Mouse (Mus musculus): ENCODE measurements at regions not wholly inside any gene's neighbourhood (a gene's known extent, or its start where the extent isn't known, plus 50 kb on each side); places are given as distances from the start of the nearest gene placed in this dataset.

GRCm38 (mm10) chr13:53634637-53635203, 161.8 kb upstream of the Msx2 start:
- ATAC-seq (ENCODE audit: insufficient read depth) = no peak
- no peak for DNase-seq
- no peak overlapping the region for H3K4me2 ChIP-seq
- H3K9ac ChIP-seq = no peak overlapping the region
- H3K4me3 ChIP-seq (ENCODE audit: low read depth, low read length) = no peak overlapping the region
- no peak overlapping the region for H3K27ac ChIP-seq (ENCODE audit: low read depth)
- H3K36me3 ChIP-seq (ENCODE audit: insufficient read depth) = no peaks in the 10 kb centered on the region
- H3K27me3 ChIP-seq (ENCODE audit: insufficient read depth, low read length) = no peaks in the 10 kb centered on the region
- no peaks in the 10 kb centered on the region for H3K9me3 ChIP-seq (ENCODE audit: low read depth, low read length)
- TF ChIP-seq CTCF (IDR thresholded peaks at IDR 0.05; ENCODE audit: low read depth) = no peak
- no peaks in the 10 kb centered on the region for H3K4me1 ChIP-seq (ENCODE audit: insufficient read depth)
- WGBS = 51% methylated on average over 9 of the region's 9 CpGs

DNA sequence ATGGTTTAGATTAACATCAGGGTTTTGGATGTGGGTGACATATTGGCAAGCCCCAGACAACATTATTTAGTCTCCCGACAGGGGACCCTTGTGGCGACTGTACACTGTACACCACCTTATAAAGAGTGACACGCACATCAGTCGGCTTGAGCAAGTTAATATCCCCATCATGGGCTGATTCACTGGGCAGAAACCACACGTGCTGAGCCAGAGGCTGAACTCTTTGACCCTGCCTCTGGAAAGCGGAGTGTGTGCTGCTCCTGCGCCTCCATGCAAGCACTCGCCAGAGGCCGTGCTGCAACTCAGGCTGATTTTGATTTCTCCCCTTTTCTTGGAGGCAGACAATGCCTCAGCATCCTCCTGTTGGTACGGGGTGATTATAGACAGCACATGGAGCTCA, 125.2 kb upstream of the Msx2 start:
- H3K9me3 ChIP-seq (ENCODE audit: low read depth, low read length) = no peaks in the 10 kb centered on the region
- no peak overlapping the region for H3K4me3 ChIP-seq (ENCODE audit: low read depth, low read length)
- H3K4me1 ChIP-seq (ENCODE audit: insufficient read depth) = no peaks in the 10 kb centered on the region
- no peaks in the 10 kb centered on the region for H3K27me3 ChIP-seq (ENCODE audit: insufficient read depth, low read length)
- no peaks in the 10 kb centered on the region for H3K36me3 ChIP-seq (ENCODE audit: insufficient read depth)
- no peak for TF ChIP-seq CTCF (IDR thresholded peaks at IDR 0.05; ENCODE audit: low read depth)
- H3K27ac ChIP-seq (ENCODE audit: low read depth) = no peak overlapping the region
- no peak for ATAC-seq (ENCODE audit: insufficient read depth)
- H3K9ac ChIP-seq = no peak overlapping the region
- H3K4me2 ChIP-seq = no peak overlapping the region
- no peak for DNase-seq
- 63% methylated on average over 10 of the region's 10 CpGs for WGBS

DNA sequence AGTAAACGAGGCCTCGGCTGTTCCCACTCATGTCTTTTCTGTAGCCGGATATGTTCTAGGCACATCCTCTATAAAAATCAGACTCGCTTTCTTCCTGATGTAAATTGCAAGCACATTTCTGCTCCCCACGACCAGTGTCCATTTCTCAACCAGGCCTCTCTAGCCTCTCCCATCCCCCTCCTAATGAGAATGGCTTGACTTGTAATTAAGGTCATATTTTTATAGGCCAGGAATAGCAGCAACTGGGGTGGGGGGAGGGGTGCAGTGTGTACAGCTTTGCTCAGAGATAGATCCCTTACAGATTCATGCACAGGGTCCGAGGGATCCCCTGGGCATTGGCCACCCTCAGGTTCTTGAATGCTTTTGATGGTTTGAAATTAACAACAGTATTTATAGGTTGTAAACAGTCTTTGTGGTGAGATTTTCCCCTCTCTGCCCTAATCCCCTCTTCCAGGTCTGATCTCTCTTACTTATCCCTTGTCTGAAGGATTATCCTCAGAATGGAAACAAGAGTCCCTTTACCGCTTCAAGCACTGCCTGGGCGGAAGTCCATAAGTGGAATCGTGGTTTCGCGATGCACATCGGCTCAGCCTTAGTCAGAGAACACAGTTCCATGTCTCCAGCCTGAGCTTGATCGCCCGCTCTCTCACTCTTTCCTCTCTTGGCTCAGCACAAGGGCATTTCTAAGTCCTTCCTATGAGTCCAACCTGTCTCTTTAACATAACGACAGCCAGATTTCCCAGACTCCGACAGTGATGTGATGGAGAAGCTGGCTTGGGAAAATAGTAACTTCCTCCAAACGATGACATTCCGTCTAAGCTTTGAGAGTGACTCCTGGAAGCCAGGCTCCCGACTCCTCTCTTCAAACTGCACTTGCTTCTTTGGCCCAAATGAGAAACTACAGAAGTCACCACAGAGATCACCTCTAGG, 124.3 kb upstream of the Msx2 start:
- H3K4me1 ChIP-seq (ENCODE audit: insufficient read depth) = no peaks in the 10 kb centered on the region
- no peak overlapping the region for H3K9ac ChIP-seq
- no peaks in the 10 kb centered on the region for H3K27me3 ChIP-seq (ENCODE audit: insufficient read depth, low read length)
- no peak for DNase-seq
- H3K36me3 ChIP-seq (ENCODE audit: insufficient read depth) = no peaks in the 10 kb centered on the region
- TF ChIP-seq CTCF (IDR thresholded peaks at IDR 0.05; ENCODE audit: low read depth) = no peak
- H3K9me3 ChIP-seq (ENCODE audit: low read depth, low read length) = no peaks in the 10 kb centered on the region
- 70% methylated on average over 19 of the region's 19 CpGs for WGBS
- ATAC-seq (ENCODE audit: insufficient read depth) = no peak
- H3K4me2 ChIP-seq = no peak overlapping the region
- H3K4me3 ChIP-seq (ENCODE audit: low read depth, low read length) = no peak overlapping the region
- H3K27ac ChIP-seq (ENCODE audit: low read depth) = no peak overlapping the region

- ATAC-seq (ENCODE audit: insufficient read depth) (no peak), DNase-seq (peak; percentile 52)
- no peaks in the 10 kb centered on the region for H3K36me3 ChIP-seq (ENCODE audit: insufficient read depth)
- peak; percentile 44 for TF ChIP-seq CTCF (IDR thresholded peaks at IDR 0.05; ENCODE audit: low read depth)
- H3K9me3 ChIP-seq (ENCODE audit: low read depth, low read length) = no peaks in the 10 kb centered on the region
- no peak overlapping the region for H3K4me3 ChIP-seq (ENCODE audit: low read depth, low read length)
- no peaks in the 10 kb centered on the region for H3K4me1 ChIP-seq (ENCODE audit: insufficient read depth)
- H3K27ac ChIP-seq (ENCODE audit: low read depth) = no peak overlapping the region
- no peak overlapping the region for H3K9ac ChIP-seq
- H3K4me2 ChIP-seq = no peak overlapping the region
- WGBS = 11% methylated on average over 5 of the region's 5 CpGs
- H3K27me3 ChIP-seq (ENCODE audit: insufficient read depth, low read length) = no peaks in the 10 kb centered on the region
These were observed 119.9 kb upstream of the Msx2 start for GRCm38 (mm10) chr13:53592755-53593154.

DNA sequence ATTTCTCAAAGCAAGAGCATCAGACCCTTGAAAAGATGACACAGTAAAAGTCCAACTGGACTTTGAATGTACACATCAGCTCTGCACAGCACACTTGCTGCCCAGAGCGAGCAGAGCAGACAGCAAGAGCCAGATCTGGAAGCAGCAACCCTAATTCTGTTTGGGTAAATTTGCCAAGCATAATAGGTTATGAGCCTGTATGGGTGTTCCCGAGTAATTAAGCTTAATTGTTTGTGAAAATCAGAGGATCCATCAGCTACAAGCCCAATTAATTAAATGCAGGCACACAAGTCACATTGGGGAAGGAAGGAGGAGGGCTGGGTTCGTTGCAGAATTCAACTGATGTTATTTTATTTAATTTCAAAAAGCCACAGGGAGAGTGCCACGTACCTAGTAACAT, 113.9 kb upstream of the Msx2 start:
- Histone ChIP-seq H3K4me2 (no peak overlapping the region), H3K27me3 (ENCODE audit: insufficient read depth, low read length) (no peaks in the 10 kb centered on the region), H3K4me1 (ENCODE audit: insufficient read depth) (no peaks in the 10 kb centered on the region), H3K9ac (no peak overlapping the region), H3K27ac (ENCODE audit: low read depth) (no peak overlapping the region), H3K9me3 (ENCODE audit: low read depth, low read length) (no peaks in the 10 kb centered on the region), H3K36me3 (ENCODE audit: insufficient read depth) (no peaks in the 10 kb centered on the region), H3K4me3 (ENCODE audit: low read depth, low read length) (no peak overlapping the region)
- DNase-seq (no peak), ATAC-seq (ENCODE audit: insufficient read depth) (no peak)
- WGBS = 64% methylated on average over 4 of the region's 4 CpGs
- TF ChIP-seq CTCF (IDR thresholded peaks at IDR 0.05; ENCODE audit: low read depth) = no peak

DNA sequence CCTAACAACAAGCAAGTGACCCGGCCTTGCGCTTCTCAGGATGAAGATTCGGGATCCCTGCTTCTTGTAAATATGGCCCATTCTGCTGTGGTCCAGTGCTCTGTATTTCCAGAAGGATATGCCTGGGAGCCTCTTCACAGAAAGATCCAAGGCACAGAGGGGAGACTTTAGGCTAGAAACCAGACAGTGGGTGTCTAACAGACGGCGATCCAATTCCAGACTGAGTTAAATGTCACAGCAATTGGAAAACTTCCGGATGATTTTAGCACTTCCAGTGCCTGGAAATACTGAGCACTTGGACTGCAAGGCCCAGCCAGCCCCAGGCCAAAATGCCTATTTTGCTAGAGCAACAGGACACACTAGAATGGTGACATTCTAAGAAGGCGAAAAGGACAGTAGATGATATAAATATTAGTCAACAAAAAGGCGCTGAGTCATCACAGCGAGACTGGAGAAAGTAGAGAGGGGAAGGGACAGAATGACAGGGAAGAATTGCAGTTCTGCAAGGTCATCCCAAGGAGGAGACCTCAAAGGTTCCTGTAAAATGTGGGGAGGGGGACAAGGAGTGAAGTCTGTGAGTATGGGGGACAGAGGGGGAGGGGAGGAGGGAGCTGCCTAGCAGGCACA, 111.7 kb upstream of the Msx2 start:
- H3K9me3 ChIP-seq (ENCODE audit: low read depth, low read length) = no peaks in the 10 kb centered on the region; the same call in 1 of the 2 replicates
- no peak overlapping the region for H3K4me2 ChIP-seq
- H3K27me3 ChIP-seq (ENCODE audit: insufficient read depth, low read length) = no peaks in the 10 kb centered on the region
- no peaks in the 10 kb centered on the region for H3K4me1 ChIP-seq (ENCODE audit: insufficient read depth)
- no peak overlapping the region for H3K4me3 ChIP-seq (ENCODE audit: low read depth, low read length)
- ATAC-seq (ENCODE audit: insufficient read depth) (no peak), DNase-seq (no peak)
- no peak overlapping the region for H3K27ac ChIP-seq (ENCODE audit: low read depth)
- WGBS = 69% methylated on average over 9 of the region's 9 CpGs
- H3K36me3 ChIP-seq (ENCODE audit: insufficient read depth) = no peaks in the 10 kb centered on the region
- no peak overlapping the region for H3K9ac ChIP-seq
- no peak for TF ChIP-seq CTCF (IDR thresholded peaks at IDR 0.05; ENCODE audit: low read depth)

Data from lung, embryonic 14.5 days (tissue).